Mouse (Mus musculus) embryo, embryonic 9.5 days (tissue): Measurements from ENCODE around the gene Zfp963.
"Not testable (repeated sequence)": the region's sequence is repeated elsewhere in the genome, so short reads cannot be mapped to it uniquely, and the experiment has no call there.

ENCODE experiments used
- DNase-seq: peaks from one replicate; pipeline ENCODE4 v3.0.0-alpha.2; 2017; ENCODE audit errors: extremely low spot score

Gene Zfp963

GRCm38 (mm10) chr8:69740763-69741162 is 9.0 kb downstream of the Zfp963 start:
- DNase-seq, result no peak

GRCm38 (mm10) chr8:69735495-69735894 is 14.3 kb downstream of the Zfp963 start:
- no peak for DNase-seq

GRCm38 (mm10) chr8:69717232-69717580 is 32.6 kb downstream of the Zfp963 start:
- DNase-seq, result no peak

- DNase-seq, result peak; percentile 89
Measured at GRCm38 (mm10) chr8:69716403-69717231, 33.2 kb downstream of the Zfp963 start.

- DNase-seq, result no peak
Measured at GRCm38 (mm10) chr8:69715366-69715765, 34.4 kb downstream of the Zfp963 start.

- no peak for DNase-seq
Measured at GRCm38 (mm10) chr8:69713516-69713915, 36.3 kb downstream of the Zfp963 start.

GRCm38 (mm10) chr8:69710624-69711023 is 39.1 kb downstream of the Zfp963 start, which contains the start of gene Zfp869:
Zfp869 (minus strand) TSS chr8:69710724.
- DNase-seq, result not testable (repeated sequence)

GRCm38 (mm10) chr8:69701810-69702209 is 48.0 kb downstream of the Zfp963 start:
- DNase-seq, result no peak
